Mouse (Mus musculus) liver, embryonic 16.5 days (tissue): Measurements from ENCODE around the gene Ccnl1. TPM values are rescaled to one million over a fixed set of nuclear protein-coding genes. Genes with fewer than 3 reads are reported as not detected.

Experiments used
- ATAC-seq: fragments of 200-750 bp; cut with Nextera tagmentation; 2 replicates; pipeline ENCODE4 v1.8.0; 2017; ENCODE audit warnings: low read depth, mild to moderate bottlenecking, moderate number of reproducible peaks, moderate library complexity
- H3K27ac ChIP-seq: fragments of 300-500 bp; sonication (generic); 2 replicates; pipeline ENCODE4 v1.5.1; 2014; ENCODE audit warnings: mild to moderate bottlenecking, low read length
- H3K27me3 ChIP-seq: fragments of 300-500 bp; sonication (generic); 2 replicates; pipeline ENCODE4 v1.6.1; 2014; ENCODE audit warnings: low read depth, low read length, mixed read lengths; ENCODE audit not compliant: control insufficient read depth, insufficient read depth
- H3K36me3 ChIP-seq: fragments of 300-500 bp; sonication (generic); 2 replicates; pipeline ENCODE4 v1.6.1; 2014; ENCODE audit warnings: mild to moderate bottlenecking; ENCODE audit not compliant: control insufficient read depth, insufficient read depth
- H3K4me1 ChIP-seq: fragments of 300-500 bp; sonication (generic); 2 replicates; pipeline ENCODE4 v1.6.1; 2014; ENCODE audit warnings: low read depth, low read length, mixed read lengths; ENCODE audit not compliant: control insufficient read depth
- H3K4me2 ChIP-seq: fragments of 300-500 bp; sonication (generic); 2 replicates; pipeline ENCODE4 v1.6.1; 2014; ENCODE audit warnings: low read depth, low read length, mixed read lengths
- H3K4me3 ChIP-seq: fragments of 300-500 bp; sonication (generic); 2 replicates; pipeline ENCODE4 v1.5.1; 2014; ENCODE audit warnings: low read depth, mild to moderate bottlenecking, low read length
- H3K9ac ChIP-seq: fragments of 300-500 bp; sonication (generic); 2 replicates; pipeline ENCODE4 v1.6.1; 2014; ENCODE audit warnings: low read depth, low read length
- H3K9me3 ChIP-seq: fragments of 300-500 bp; sonication (generic); replicated peaks from 2 replicates; pipeline ENCODE4 v1.6.1; 2016; ENCODE audit warnings: low read length; ENCODE audit not compliant: control insufficient read depth
- WGBS: fragments of 180-500 bp; shearing (Covaris S2); extraction: QIAGEN DNeasy Blood & Tissue Kit; methylation state at CpG from one replicate; pipeline ENCODE4 v1.1.7; 2014; ENCODE audit not compliant: insufficient replicate concordance; 5-methylcytosine and 5-hydroxymethylcytosine counted together
- polyA plus RNA-seq: library from polyadenylated mRNA; unstranded; fragments of >200 nt; fragmentation: Nextera tagmentation; extraction: Ambion mirVana; gene quantifications from 2 replicates; pipeline ENCODE4 v1.2.1, GENCODE M21; 2015

The Ccnl1 gene
- polyA plus RNA-seq, 1 experiment from 2014 or later: 46.1 TPM

GRCm38 (mm10) chr3:65904106-65904505, 53.9 kb downstream of the Ccnl1 start:
- no peak overlapping the region for H3K27ac ChIP-seq
- H3K4me1 ChIP-seq: no peaks in the 10 kb centered on the region
- no peaks in the 10 kb centered on the region for H3K36me3 ChIP-seq
- H3K4me3 ChIP-seq: no peak overlapping the region
- no peak for ATAC-seq
- H3K27me3 ChIP-seq: no peaks in the 10 kb centered on the region
- 24% methylated on average over 4 of the region's 4 CpGs for WGBS
- no peaks in the 10 kb centered on the region for H3K9me3 ChIP-seq
- H3K9ac ChIP-seq: no peak overlapping the region
- no peak overlapping the region for H3K4me2 ChIP-seq

- Histone ChIP-seq H3K36me3 (no peaks in the 10 kb centered on the region), H3K4me3 (no peak overlapping the region), H3K9me3 (no peaks in the 10 kb centered on the region), H3K27me3 (no peaks in the 10 kb centered on the region), H3K27ac (no peak overlapping the region), H3K4me1 (peaks cover 5% of the 10 kb centered on the region), H3K4me2 (no peak overlapping the region), H3K9ac (no peak overlapping the region)
- no peak for ATAC-seq
- WGBS: 58% methylated on average over 8 of the region's 8 CpGs
These were observed 59.3 kb downstream of the Ccnl1 start for GRCm38 (mm10) chr3:65898598-65899278.

GRCm38 (mm10) chr3:65897233-65897993, 60.6 kb downstream of the Ccnl1 start:
- Histone ChIP-seq H3K4me2 (no peak overlapping the region), H3K4me3 (no peak overlapping the region)
- WGBS: 10% methylated on average over 3 of the region's 3 CpGs

More at GRCm38 (mm10) chr3:65897233-65897993, 60.6 kb downstream of the Ccnl1 start:
- peak; percentile 39; the same call in 1 of the 2 replicates for ATAC-seq
- Histone ChIP-seq H3K36me3 (no peaks in the 10 kb centered on the region), H3K9me3 (no peaks in the 10 kb centered on the region), H3K27ac (no peak overlapping the region), H3K4me1 (peaks cover 5% of the 10 kb centered on the region), H3K9ac (no peak overlapping the region), H3K27me3 (no peaks in the 10 kb centered on the region)
